Mouse (Mus musculus) midbrain, embryonic 12.5 days (tissue): ENCODE data around the gene 2310061I04Rik. TPM values are rescaled to one million over a fixed set of nuclear protein-coding genes. Genes with fewer than 3 reads are reported as not detected.

ENCODE experiments used
- microRNA counts: library from miRNA; unstranded; fragments of <30 nt; microRNA quantifications from one replicate; lab custom pipeline; 2017
- microRNA-seq: library from miRNA; unstranded; fragments of <30 nt; microRNA quantifications from one replicate; pipeline ENCODE4, GENCODE M21; 2017
- polyA plus RNA-seq: library from polyadenylated mRNA; unstranded; fragments of >200 nt; fragmentation: Nextera tagmentation; extraction: Ambion mirVana; gene quantifications from 2 replicates; pipeline ENCODE4 v1.2.1, GENCODE M21; 2016

Gene 2310061I04Rik
- polyA plus RNA-seq, 1 experiment from 2014 or later, result 24.9 TPM

MicroRNAs encoded within 50 kb of the gene (microRNA counts, 519-probe panel; counts per million panel counts)
- not detected for microRNA mmu-miR-1894-3p (lab: Ali Mortazavi, UCI)
- microRNA mmu-miR-1894-5p (lab: Ali Mortazavi, UCI), result not detected

Small RNAs within 50 kb of the gene (microRNA-seq; reads per million reads assigned to microRNA genes)
- gene Gm28033 (0.70 reads per million), gene Mir1894 (not detected)

Other genes with a start within 250 kb of the 2310061I04Rik start
- 18.7 and 19.0 TPM in 2 replicates for gene Vars2, start 229.8 kb downstream of the 2310061I04Rik start, polyA plus RNA-seq
- gene Gtf2h4, start 223.7 kb downstream of the 2310061I04Rik start, polyA plus RNA-seq, result 34.0 and 34.9 TPM in 2 replicates
- gene Ddr1, start 192.8 kb downstream of the 2310061I04Rik start, polyA plus RNA-seq, result 201 and 218 TPM in 2 replicates
- gene Ier3, start 75.7 kb downstream of the 2310061I04Rik start, polyA plus RNA-seq, result 5.4 and 7.5 TPM in 2 replicates
- gene Flot1, start 74.2 kb downstream of the 2310061I04Rik start, polyA plus RNA-seq, result 49.0 and 53.5 TPM in 2 replicates
- 1,535 and 1,561 TPM in 2 replicates for gene Tubb5, start 59.1 kb downstream of the 2310061I04Rik start, polyA plus RNA-seq
- gene Mdc1, start 55.9 kb downstream of the 2310061I04Rik start, polyA plus RNA-seq, result 19.1 and 20.3 TPM in 2 replicates
- 48.5 and 48.6 TPM in 2 replicates for gene Nrm, start 36.1 kb downstream of the 2310061I04Rik start, polyA plus RNA-seq
- gene Ppp1r18, start 31.8 kb downstream of the 2310061I04Rik start, polyA plus RNA-seq, result 27.7 and 27.9 TPM in 2 replicates
- 47.8 and 48.2 TPM in 2 replicates for gene Dhx16, start 17.6 kb downstream of the 2310061I04Rik start, polyA plus RNA-seq
- 279 and 282 TPM in 2 replicates for gene Atat1, start 12.6 kb upstream of the 2310061I04Rik start, polyA plus RNA-seq
- 45.5 and 53.6 TPM in 2 replicates for gene Mrps18b, start 19.0 kb upstream of the 2310061I04Rik start, polyA plus RNA-seq
- 68.6 and 70.4 TPM in 2 replicates for gene Ppp1r10, start 19.0 kb upstream of the 2310061I04Rik start, polyA plus RNA-seq
- gene Abcf1, start 72.3 kb upstream of the 2310061I04Rik start, polyA plus RNA-seq, result 104 and 118 TPM in 2 replicates
- 48.5 and 52.0 TPM in 2 replicates for gene Gnl1, start 82.4 kb upstream of the 2310061I04Rik start, polyA plus RNA-seq
- 49.2 and 53.4 TPM in 2 replicates for gene Prr3, start 82.8 kb upstream of the 2310061I04Rik start, polyA plus RNA-seq
- 4.1 and 5.0 TPM in 2 replicates for gene H2-T24, start 123.1 kb upstream of the 2310061I04Rik start, polyA plus RNA-seq
- gene H2-T23, start 135.4 kb upstream of the 2310061I04Rik start, polyA plus RNA-seq, result 4.2 and 6.1 TPM in 2 replicates
- gene H2-T22, start 145.3 kb upstream of the 2310061I04Rik start, polyA plus RNA-seq, result 6.4 and 6.8 TPM in 2 replicates
- gene Gm6034, start 145.5 kb upstream of the 2310061I04Rik start, polyA plus RNA-seq, result not detected in 2 replicates
- gene Gm11127, start 160.9 kb upstream of the 2310061I04Rik start, polyA plus RNA-seq, result not detected in 2 replicates
- not detected in 2 replicates for gene Gm19684, start 224.2 kb upstream of the 2310061I04Rik start, polyA plus RNA-seq
- gene Gm7030, start 232.0 kb upstream of the 2310061I04Rik start, polyA plus RNA-seq, result not detected in 2 replicates